Mouse (Mus musculus) kidney, postnatal 36 days (tissue): ENCODE data around the gene Slc22a15.

Experiments used
- DNase-seq, 2 experiments: peaks; one replicate each; pipeline ENCODE4 v3.0.0; 2021 to 2022; ENCODE audit warnings: mixed read lengths in 2 of 2

Gene Slc22a15

GRCm38 (mm10) chr3:101806941-101807340 lies 117.3 kb downstream of the Slc22a15 start:
- no peak for DNase-seq

DNA sequence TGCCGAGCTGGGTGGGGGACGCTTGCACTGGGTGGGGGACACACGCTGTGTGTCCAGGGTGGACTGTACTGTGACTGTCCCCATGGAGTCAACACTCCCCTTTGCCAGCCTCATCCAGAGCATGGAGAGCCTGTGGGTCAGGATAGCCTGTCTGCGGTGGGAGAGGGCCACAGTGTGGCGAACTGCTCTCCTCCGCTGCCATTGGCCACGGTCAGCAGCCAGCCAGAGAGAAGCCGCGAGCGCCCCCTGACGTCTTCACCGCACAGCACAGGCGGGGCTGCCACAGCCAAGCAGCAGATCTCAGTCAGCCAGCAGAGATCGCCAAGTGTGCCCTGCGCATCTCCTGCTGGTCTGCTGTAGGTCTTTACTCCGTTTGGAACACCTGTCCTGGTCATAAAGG lies 118.1 kb downstream of the Slc22a15 start:
- DNase-seq = peak; percentile 93 to 95
